Mouse (Mus musculus) c-Kit-positive CD71-positive TER-119-positive erythroid progenitor cells, embryonic 14.5 days (primary cell): ENCODE measurements at regions not wholly inside any gene's neighbourhood (a gene's known extent, or its start where the extent isn't known, plus 50 kb on each side); places are given as distances from the start of the nearest gene placed in this dataset.
"Not testable (repeated sequence)": the region's sequence is repeated elsewhere in the genome, so short reads cannot be mapped to it uniquely, and the experiment has no call there.

Experiments used
- DNase-seq: peaks from one replicate; pipeline ENCODE4 v3.0.0-alpha.2; 2013; ENCODE audit warnings: low spot score

DNA sequence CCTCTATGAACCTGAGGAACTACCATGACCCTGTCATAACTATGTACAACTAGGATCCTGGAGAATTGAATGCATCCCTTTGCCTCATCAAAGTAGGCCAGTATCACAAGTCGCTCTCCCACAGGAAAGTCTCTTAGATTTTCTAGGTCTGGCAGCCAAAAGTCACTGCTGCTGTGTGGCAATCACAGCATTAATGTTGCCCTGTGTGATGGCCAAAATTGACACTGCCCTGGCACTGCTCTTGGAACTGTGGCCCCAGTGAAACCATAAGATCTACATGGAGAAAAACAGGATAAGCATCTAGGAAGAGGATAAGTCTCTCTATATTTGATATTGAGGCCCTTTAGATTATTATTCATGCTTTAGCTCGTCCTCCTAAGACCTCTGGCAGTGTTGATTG lies 465.7 kb downstream of the Adam6a start:
- DNase-seq, result no peak

GRCm38 (mm10) chr12:114012860-114013259 lies 469.2 kb downstream of the Adam6a start:
- DNase-seq, result peak; percentile 3

DNA sequence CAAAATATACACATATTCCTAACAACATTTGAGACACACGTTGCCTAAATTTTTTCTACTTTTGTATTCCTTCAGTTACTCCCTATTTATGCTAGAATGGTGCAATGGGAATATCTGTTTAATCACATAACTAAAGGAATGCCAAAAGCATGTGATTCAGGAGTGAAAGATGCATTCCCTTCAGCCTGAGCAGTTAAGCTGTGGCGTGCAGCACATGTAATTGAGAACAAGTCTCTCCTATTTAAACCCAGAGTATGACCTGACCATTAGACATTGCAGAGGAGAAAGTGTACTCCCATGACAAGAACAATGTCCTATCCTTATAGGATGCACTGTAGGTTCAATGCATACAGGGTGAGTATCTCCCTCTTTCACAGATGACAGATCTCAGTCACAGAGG lies 493.3 kb downstream of the Adam6a start:
- not testable (repeated sequence) for DNase-seq

- not testable (repeated sequence) for DNase-seq
Measured at GRCm38 (mm10) chr12:114047991-114048390, 504.3 kb downstream of the Adam6a start.

DNA sequence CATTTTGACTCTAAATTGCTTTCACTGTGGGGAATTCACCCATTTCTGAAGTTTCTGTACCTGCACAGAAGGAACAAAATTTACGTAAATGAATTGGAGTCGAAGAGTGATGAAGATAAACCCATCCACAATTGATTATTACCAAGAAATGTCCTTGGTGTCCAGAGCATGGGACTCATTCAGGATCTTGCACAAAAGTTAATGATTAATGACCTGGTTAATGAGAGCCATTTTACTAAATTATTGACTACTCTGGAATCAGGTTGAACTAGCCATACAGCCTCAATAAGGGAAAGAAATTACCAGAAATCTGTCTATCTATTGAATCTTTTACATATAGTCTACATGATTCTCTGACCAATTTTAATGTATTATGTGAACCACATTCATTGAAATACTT lies 509.6 kb downstream of the Adam6a start:
- no peak for DNase-seq

DNA sequence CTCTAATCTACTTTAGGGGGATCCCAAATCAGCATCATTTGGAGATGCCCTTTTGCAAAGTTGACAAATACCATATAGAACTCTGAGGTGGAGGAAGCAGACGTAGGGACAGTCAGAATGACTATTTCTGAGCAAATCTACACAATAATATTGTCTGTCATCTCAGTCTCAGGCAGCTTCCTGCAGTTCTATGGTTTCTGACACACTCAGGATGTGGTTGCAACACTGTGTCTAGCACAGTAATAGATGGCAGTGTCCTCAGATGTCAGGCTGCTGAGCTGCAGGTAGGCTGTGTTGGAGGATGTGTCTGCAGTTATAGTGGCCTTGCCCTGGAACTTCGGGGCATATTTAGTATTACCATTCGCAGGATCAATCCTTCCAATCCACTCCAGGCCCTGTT lies 515.9 kb downstream of the Adam6a start:
- DNase-seq, result no peak

- no peak for DNase-seq
Measured at GRCm38 (mm10) chr12:114067166-114067565, 523.5 kb downstream of the Adam6a start.

- not testable (repeated sequence) for DNase-seq
Measured at GRCm38 (mm10) chr12:114108731-114109130, 565.0 kb downstream of the Adam6a start.

DNA sequence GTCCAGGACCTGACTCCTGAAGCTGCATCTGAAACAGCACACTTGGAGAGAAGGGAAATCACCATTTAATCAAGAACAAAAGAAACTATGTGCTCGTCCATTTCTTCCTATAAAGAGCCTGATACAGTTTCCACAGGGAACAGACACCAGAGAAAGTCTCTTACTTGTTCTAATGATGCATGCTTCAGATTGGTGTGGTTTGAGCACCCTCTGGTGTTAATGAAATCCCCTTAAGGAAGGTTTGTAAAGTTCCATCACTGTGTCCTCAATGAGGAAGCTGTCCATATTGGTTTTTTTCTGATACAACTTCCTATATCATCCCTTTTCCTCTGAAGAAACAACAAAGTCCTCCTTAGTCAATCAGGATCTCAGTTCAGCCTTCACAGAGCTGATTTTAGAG lies 591.2 kb downstream of the Adam6a start:
- DNase-seq, result no peak

DNA sequence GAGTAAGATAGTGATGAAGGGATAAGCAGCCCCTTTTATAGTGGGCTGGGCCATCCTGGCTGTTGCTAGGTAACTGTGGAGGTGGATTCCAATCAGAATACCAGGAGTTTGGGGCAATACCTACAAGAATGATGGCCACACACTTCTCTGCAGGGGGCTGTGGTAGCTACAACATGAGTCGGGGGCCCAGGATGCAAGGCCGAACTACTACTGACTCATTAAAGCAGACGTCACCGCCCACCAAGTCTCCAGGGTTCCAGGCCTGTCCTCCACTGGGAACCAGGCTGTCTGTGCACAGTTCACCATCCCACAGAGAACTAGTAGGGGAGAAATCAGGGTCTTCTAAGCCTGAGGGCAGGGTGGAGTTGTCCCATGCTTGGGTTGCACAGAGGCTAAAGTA lies 605.1 kb downstream of the Adam6a start:
- no peak for DNase-seq

DNA sequence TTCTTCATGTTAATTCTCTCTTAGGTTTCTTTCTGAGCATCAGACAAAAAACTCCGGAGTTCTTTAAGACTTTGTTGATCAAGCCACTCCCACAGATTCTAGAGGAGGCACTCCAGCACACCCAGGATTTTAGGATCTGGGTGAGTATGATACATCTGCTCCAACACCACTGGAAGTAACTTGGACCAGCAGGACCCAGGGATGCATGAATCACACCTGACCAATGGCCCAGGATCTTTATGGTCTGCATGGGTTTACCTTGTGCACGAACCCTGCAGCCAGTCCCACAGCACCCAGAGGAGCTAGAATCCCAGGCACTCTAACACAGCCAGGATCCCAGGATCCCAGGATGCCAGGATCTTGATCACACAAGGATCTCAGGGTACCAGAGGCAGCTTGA lies 628.6 kb downstream of the Adam6a start:
- DNase-seq, result no peak

DNA sequence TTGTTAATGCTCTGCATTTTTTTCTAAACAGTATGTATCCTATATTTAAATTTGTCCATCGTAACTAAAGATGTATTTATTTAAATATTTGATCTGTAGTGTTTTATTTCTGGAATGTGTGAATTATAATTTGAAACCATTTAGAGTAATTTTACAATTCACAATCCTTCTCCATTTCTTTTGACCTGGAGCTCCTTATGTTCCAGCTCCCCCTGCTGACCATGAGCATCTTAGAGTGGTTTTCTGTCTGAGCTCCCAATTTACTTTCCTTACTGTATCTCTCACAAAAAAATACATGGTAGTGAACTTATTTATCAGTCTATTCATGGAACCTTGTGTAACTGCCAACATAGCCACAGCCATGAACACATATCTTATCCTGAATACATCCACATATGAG lies 655.8 kb downstream of the Adam6a start:
- no peak for DNase-seq

DNA sequence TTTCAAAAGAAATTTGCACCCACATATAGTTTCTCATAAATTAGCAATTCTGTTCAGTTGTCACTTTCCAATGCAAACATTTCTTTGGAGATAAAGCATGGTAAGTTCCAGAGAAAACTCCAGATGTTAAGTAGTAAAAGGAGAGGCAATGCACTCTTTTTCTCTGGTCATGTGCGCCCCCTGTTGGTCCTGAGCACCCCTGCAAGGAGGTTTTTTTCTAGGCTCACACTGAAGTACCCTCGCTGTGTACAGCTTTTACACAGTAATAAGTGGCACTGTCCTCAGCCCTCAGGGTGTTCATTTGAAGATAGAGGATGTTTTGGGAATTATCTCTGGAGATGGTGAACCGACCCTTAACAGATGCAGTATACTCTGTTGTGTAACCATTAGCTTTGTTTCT lies 678.8 kb downstream of the Adam6a start:
- no peak for DNase-seq
